Mouse (Mus musculus): ENCODE measurements at regions not wholly inside any gene's neighbourhood (a gene's known extent, or its start where the extent isn't known, plus 50 kb on each side); places are given as distances from the start of the nearest gene placed in this dataset.

DNA sequence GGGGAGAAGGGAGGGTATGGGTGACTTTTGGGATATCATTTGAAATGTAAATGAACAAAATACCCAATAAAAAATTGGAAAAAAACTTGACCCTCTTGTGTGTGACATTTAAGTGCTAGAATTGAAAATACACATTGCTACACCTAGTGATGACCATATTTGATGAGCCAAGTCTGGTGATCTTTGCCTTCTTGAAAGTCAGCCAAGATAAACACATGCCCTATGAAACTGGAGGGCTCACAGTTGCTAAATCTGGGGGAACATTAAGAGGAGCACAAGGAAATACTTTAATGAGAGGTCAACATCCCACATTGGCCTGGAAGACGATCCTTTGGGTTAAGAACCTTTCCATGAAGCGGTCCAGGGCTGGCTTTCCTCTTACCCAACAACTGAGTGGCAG is 112.8 kb downstream of the Gm9733 start:
- no peak for TF ChIP-seq POLR2AphosphoS2 (IDR thresholded peaks at IDR 0.05; ENCODE audit: low read length)
- no peak for TF ChIP-seq TCF12 (IDR thresholded peaks at IDR 0.05; ENCODE audit: low read depth, low read length)
- no peak for TF ChIP-seq CTCF (IDR thresholded peaks at IDR 0.05 in 2 of 3, conservative IDR thresholded peaks at IDR 0.05 in 1 of 3; ENCODE audit: control insufficient read depth in 1 of 3, insufficient read depth in 1 of 3, low read depth in 2 of 3, low read length in 3 of 3, poor library complexity in 1 of 3, severe bottlenecking in 1 of 3)
- no peak for TF ChIP-seq TBP (IDR thresholded peaks at IDR 0.05; ENCODE audit: low read depth, low read length)
- no peak for TF ChIP-seq RAD21 (IDR thresholded peaks at IDR 0.05; ENCODE audit: low read depth, low read length)
- TF ChIP-seq E2F4 (IDR thresholded peaks at IDR 0.05; ENCODE audit: borderline replicate concordance, low read depth, low read length): no peak
- no peak for TF ChIP-seq ZMIZ1 (IDR thresholded peaks at IDR 0.05; ENCODE audit: low read depth, low read length)
- no peak for TF ChIP-seq SMC3 (IDR thresholded peaks at IDR 0.05; ENCODE audit: low read depth, low read length)
- TF ChIP-seq USF2 (IDR thresholded peaks at IDR 0.05; ENCODE audit: borderline replicate concordance in 1 of 2, insufficient read depth in 1 of 2, low read depth in 1 of 2, low read length in 2 of 2): no peak

DNA sequence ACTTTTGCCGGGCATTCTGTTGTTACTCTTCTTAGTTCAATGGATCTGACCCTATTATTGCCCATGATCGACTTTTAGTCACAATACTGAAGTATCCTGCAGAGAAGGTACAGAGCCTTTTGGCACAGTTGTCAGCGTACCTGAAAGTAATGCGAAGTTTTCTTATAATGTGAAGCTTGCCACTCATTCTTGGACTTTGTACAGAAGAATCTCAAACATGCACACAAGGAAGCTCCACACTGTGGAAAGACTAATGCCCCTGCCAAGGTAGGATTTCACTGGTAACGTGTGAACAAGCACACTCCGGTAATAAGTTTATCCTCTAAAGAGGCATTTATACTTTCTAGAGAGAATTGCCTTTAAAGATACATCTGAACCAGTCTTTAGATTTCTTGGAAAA is 108.8 kb downstream of the Gm9733 start:
- DNase-seq (ENCODE audit: low read depth, low spot score): no peak
- Histone ChIP-seq H3K4me1 (ENCODE audit: control insufficient read depth in 1 of 2, insufficient read depth in 2 of 2, low read length in 2 of 2) (no peaks in the 10 kb centered on the region), H3K4me3 (ENCODE audit: control insufficient read depth in 1 of 2, insufficient read depth in 1 of 2, low read depth in 2 of 2, low read length in 2 of 2) (no peak overlapping the region), H3K79me2 (ENCODE audit: control insufficient read depth, insufficient read depth, low read length, poor library complexity) (no peaks in the 10 kb centered on the region), H3K9me3 (replicated peaks; ENCODE audit: insufficient read depth, low read length) (no peaks in the 10 kb centered on the region), H3K9ac (ENCODE audit: control insufficient read depth, low read depth, low read length, poor library complexity, severe bottlenecking) (no peak overlapping the region), H3K27me3 (ENCODE audit: control insufficient read depth in 1 of 2, insufficient read depth in 2 of 2, low read length in 2 of 2) (no peaks in the 10 kb centered on the region), H3K36me3 (ENCODE audit: control insufficient read depth in 1 of 2, insufficient read depth in 2 of 2, low read length in 2 of 2) (no peaks in the 10 kb centered on the region), H3K27ac (ENCODE audit: control insufficient read depth, low read depth, low read length) (no peak overlapping the region)
- TF ChIP-seq CHD2 (IDR thresholded peaks at IDR 0.05; ENCODE audit: low read length): no peak
- TF ChIP-seq RCOR1 (IDR thresholded peaks at IDR 0.05; ENCODE audit: low read depth, low read length): no peak
- TF ChIP-seq GABPA (IDR thresholded peaks at IDR 0.05; ENCODE audit: low read depth, low read length): no peak
- no peak for TF ChIP-seq E2F4 (IDR thresholded peaks at IDR 0.05; ENCODE audit: borderline replicate concordance, low read depth, low read length)
- no peak for TF ChIP-seq ELF1 (IDR thresholded peaks at IDR 0.05; ENCODE audit: low read depth, low read length)
- no peak for TF ChIP-seq MXI1 (IDR thresholded peaks at IDR 0.05; ENCODE audit: low read depth, low read length)
- no peak for TF ChIP-seq ZNF384 (IDR thresholded peaks at IDR 0.05; ENCODE audit: low read depth, low read length)
- TF ChIP-seq BHLHE40 (IDR thresholded peaks at IDR 0.05; ENCODE audit: borderline replicate concordance, low read depth, low read length): no peak
- no peak for TF ChIP-seq GATA1 (IDR thresholded peaks at IDR 0.05; ENCODE audit: low read depth, low read length)
- no peak for TF ChIP-seq UBTF (IDR thresholded peaks at IDR 0.05; ENCODE audit: borderline replicate concordance, insufficient read depth, low read depth, low read length)
- TF ChIP-seq EP300 (IDR thresholded peaks at IDR 0.05; ENCODE audit: low read depth in 1 of 2, low read length in 2 of 2): no peak
- no peak for TF ChIP-seq SMC3 (IDR thresholded peaks at IDR 0.05; ENCODE audit: low read depth, low read length)
- TF ChIP-seq TBP (IDR thresholded peaks at IDR 0.05; ENCODE audit: low read depth, low read length): no peak
- no peak for TF ChIP-seq POLR2A (IDR thresholded peaks at IDR 0.05; ENCODE audit: control insufficient read depth in 1 of 2, insufficient read depth in 1 of 2, low read depth in 1 of 2, low read length in 2 of 2, poor library complexity in 1 of 2)
- TF ChIP-seq JUND (IDR thresholded peaks at IDR 0.05; ENCODE audit: low read depth, low read length): no peak

More for the DNA sequence above, 112.8 kb downstream of the Gm9733 start:
- Histone ChIP-seq H3K79me2 (ENCODE audit: control insufficient read depth, insufficient read depth, low read length, poor library complexity) (no peaks in the 10 kb centered on the region), H3K27me3 (ENCODE audit: control insufficient read depth in 1 of 2, insufficient read depth in 2 of 2, low read length in 2 of 2) (no peaks in the 10 kb centered on the region), H3K4me3 (ENCODE audit: control insufficient read depth in 1 of 2, insufficient read depth in 1 of 2, low read depth in 2 of 2, low read length in 2 of 2) (no peak overlapping the region), H3K27ac (ENCODE audit: control insufficient read depth, low read depth, low read length) (no peak overlapping the region), H3K9ac (ENCODE audit: control insufficient read depth, low read depth, low read length, poor library complexity, severe bottlenecking) (no peak overlapping the region), H3K9me3 (replicated peaks; ENCODE audit: insufficient read depth, low read length) (no peaks in the 10 kb centered on the region), H3K4me1 (ENCODE audit: control insufficient read depth in 1 of 2, insufficient read depth in 2 of 2, low read length in 2 of 2) (no peaks in the 10 kb centered on the region), H3K36me3 (ENCODE audit: control insufficient read depth in 1 of 2, insufficient read depth in 2 of 2, low read length in 2 of 2) (no peaks in the 10 kb centered on the region)
- no peak for DNase-seq (ENCODE audit: low read depth, low spot score)

All from MEL (cell line).